Mouse (Mus musculus) layer of hippocampus, postnatal 36 days (tissue): Measurements from ENCODE around the gene Baiap3. TPM values are rescaled to one million over a fixed set of nuclear protein-coding genes. Genes with fewer than 3 reads are reported as not detected.
A peak's percentile ranks its signal among the peaks of the same experiment; 100 is the strongest.
"Not testable (repeated sequence)": the region's sequence is repeated elsewhere in the genome, so short reads cannot be mapped to it uniquely, and the experiment has no call there.

ENCODE experiments used
- DNase-seq, 2 experiments: peaks; one replicate each; pipeline ENCODE4 v3.0.0; 2022
- total RNA-seq, 2 experiments: library from RNA; stranded (reverse); gene quantifications; 2 replicates each; pipeline ENCODE4 v1.2.3; 2021

Gene Baiap3
- total RNA-seq, 2 experiments from 2014 or later, result 6.2 to 7.7 TPM

- no peak for DNase-seq
Observed at GRCm38 (mm10) chr17:25244239-25244638, 11.9 kb downstream of the Baiap3 start.

GRCm38 (mm10) chr17:25243131-25243780, 12.9 kb downstream of the Baiap3 start:
- no peak for DNase-seq

- DNase-seq, result peak; percentile 81 to 83
Observed at GRCm38 (mm10) chr17:25239695-25240636, 16.2 kb downstream of the Baiap3 start, which contains the start of the genes Gnptg and Tsr3. Gnptg (minus strand) TSS chr17:25240124. Tsr3 (plus strand) TSS chr17:25240170.

- no peak for DNase-seq
Observed at GRCm38 (mm10) chr17:25235635-25236034, 20.5 kb downstream of the Baiap3 start.

- DNase-seq, result not testable (repeated sequence)
Observed at GRCm38 (mm10) chr17:25231621-25232020, 24.5 kb downstream of the Baiap3 start.

GRCm38 (mm10) chr17:25230700-25231099, 25.5 kb downstream of the Baiap3 start:
- DNase-seq, result no peak

- DNase-seq, result not testable (repeated sequence)
Observed at GRCm38 (mm10) chr17:25230014-25230655, 26.0 kb downstream of the Baiap3 start.

- no peak for DNase-seq
Observed at GRCm38 (mm10) chr17:25227991-25228390, 28.2 kb downstream of the Baiap3 start.

- DNase-seq, result no peak
Observed at GRCm38 (mm10) chr17:25225659-25226058, 30.5 kb downstream of the Baiap3 start.

GRCm38 (mm10) chr17:25224586-25225222, 31.5 kb downstream of the Baiap3 start:
- no peak for DNase-seq

GRCm38 (mm10) chr17:25222951-25223601, 33.1 kb downstream of the Baiap3 start:
- DNase-seq, result no peak

- peak in 1 of 2 experiments; percentile 34 for DNase-seq
Observed at GRCm38 (mm10) chr17:25222504-25222940, 33.6 kb downstream of the Baiap3 start.

GRCm38 (mm10) chr17:25221821-25222503, 34.2 kb downstream of the Baiap3 start:
- DNase-seq, result no peak

GRCm38 (mm10) chr17:25220746-25221145, 35.4 kb downstream of the Baiap3 start:
- no peak for DNase-seq

GRCm38 (mm10) chr17:25219492-25220295, 36.5 kb downstream of the Baiap3 start:
- DNase-seq, result no peak

GRCm38 (mm10) chr17:25218967-25219366, 37.2 kb downstream of the Baiap3 start:
- no peak for DNase-seq

GRCm38 (mm10) chr17:25215431-25215830, 40.7 kb downstream of the Baiap3 start:
- no peak for DNase-seq

- DNase-seq, result no peak
Observed at GRCm38 (mm10) chr17:25211705-25212104, 44.5 kb downstream of the Baiap3 start.

- no peak for DNase-seq
Observed at GRCm38 (mm10) chr17:25210680-25211466, 45.3 kb downstream of the Baiap3 start.
